Mouse (Mus musculus): ENCODE results near the gene Olfr298.

Olfr298 gene

DNA sequence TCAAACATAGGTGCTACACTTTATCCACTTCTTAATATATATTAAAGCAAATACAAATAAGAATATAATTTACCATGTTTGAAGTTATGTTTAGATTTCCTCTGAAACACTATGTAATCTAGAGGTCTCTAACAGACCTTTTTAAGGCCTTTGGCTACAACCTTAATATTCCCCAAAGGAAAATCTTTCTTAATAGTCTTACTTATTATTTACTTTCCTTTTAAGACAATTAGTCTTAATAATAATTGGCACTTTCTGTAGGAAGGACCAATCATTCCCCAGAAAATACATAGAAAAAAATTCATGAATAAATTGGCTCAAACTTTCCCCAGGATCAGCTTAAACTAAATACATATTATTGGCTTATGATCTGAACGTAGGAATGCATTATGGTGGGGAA, at the start of gene Olfr298:
Gene Olfr298, minus strand, starts transcription at position 101 of the 400 bp plus-strand sequence.
- DNase-seq: no peak

DNA sequence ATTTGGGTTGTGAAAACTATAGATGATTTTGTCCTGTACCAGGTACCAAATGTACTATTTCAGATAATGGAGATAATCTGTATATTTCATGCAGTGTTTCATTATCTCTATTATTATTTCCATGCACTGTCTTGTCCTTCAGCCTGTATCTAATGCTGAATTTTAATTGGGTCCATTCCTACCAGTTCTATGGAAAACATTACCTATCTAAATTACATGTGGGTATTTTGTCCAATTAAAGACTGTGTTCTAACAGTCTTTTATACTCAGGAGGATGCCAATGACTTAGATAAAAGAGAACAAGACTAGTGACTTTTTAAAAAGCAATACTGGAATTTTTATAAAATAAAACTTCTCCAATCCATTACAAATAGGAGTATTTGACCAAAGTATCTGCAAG, 27.4 kb upstream of the Olfr298 start, which contains the start of gene Olfr297:
Gene Olfr297, plus strand, starts transcription at position 301 of the 400 bp plus-strand sequence.
- no peak for DNase-seq

DNA sequence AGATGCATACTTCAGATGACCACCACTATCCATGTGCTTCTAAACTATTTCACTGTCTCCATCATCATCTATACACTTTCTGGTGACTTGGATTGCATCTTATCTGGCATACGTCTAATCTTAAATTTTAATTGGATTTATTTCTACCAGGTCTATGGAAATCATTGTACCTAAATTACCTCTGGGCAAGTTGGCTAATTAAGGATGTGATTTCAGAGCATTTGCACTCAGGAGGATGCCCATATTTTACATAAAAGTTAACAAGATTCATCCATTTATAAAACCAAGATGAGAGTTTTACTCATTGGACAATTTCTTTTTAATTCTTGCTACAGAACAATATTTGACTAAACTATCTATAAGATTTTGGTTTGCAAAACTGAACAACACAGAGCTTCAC, 32.7 kb downstream of the Olfr298 start, which contains the start of gene Olfr299:
Gene Olfr299, plus strand, starts transcription at position 301 of the 400 bp plus-strand sequence.
- DNase-seq: no peak
